Mouse (Mus musculus): Measurements from ENCODE around the gene Igf2r. TPM values are rescaled to one million over a fixed set of nuclear protein-coding genes. Genes with fewer than 3 reads are reported as not detected.

Gene Igf2r
- 9.6 and 10.9 TPM in 2 replicates for polyA plus RNA-seq (2015; fragmentation: Nextera tagmentation; extraction: Ambion mirVana)

- Histone ChIP-seq H3K4me3 (ENCODE audit: low read depth, low read length) (peak within 1 kb of the TSS; percentile 92), H3K36me3 (ENCODE audit: control insufficient read depth, insufficient read depth, low read length) (no peaks in the 10 kb centered on the region), H3K4me1 (ENCODE audit: control insufficient read depth, insufficient read depth, low read length) (peaks cover 30% of the 10 kb centered on the region), H3K9me3 (replicated peaks; ENCODE audit: control insufficient read depth, low read length, poor library complexity, severe bottlenecking) (no peaks in the 10 kb centered on the region), H3K4me2 (ENCODE audit: low read length) (peak within 1 kb of the TSS; percentile 84), H3K27me3 (ENCODE audit: control insufficient read depth, insufficient read depth, low read depth, low read length) (no peaks in the 10 kb centered on the region), H3K9ac (ENCODE audit: low read depth, low read length) (peak within 1 kb of the TSS; percentile 92), H3K27ac (ENCODE audit: low read length) (peak within 1 kb of the TSS; percentile 80)
- peak; percentile 93 for ATAC-seq
- WGBS: 6% methylated on average over 45 of the region's 67 CpGs
Measured at GRCm38 (mm10) chr17:12769380-12769921, at the start of gene Igf2r. Gene Igf2r, minus strand, starts transcription at chr17:12769664.

GRCm38 (mm10) chr17:12815885-12816284 is 46.4 kb upstream of the Igf2r start:
- no peaks in the 10 kb centered on the region for H3K27me3 ChIP-seq (ENCODE audit: control insufficient read depth, insufficient read depth, low read depth, low read length)
- H3K36me3 ChIP-seq (ENCODE audit: control insufficient read depth, insufficient read depth, low read length): no peaks in the 10 kb centered on the region
- ATAC-seq: no peak
- 93% methylated on average over 4 of the region's 4 CpGs for WGBS
- no peak overlapping the region for H3K4me3 ChIP-seq (ENCODE audit: low read depth, low read length)
- H3K4me2 ChIP-seq (ENCODE audit: low read length): no peak overlapping the region
- no peak overlapping the region for H3K9ac ChIP-seq (ENCODE audit: low read depth, low read length)
- H3K9me3 ChIP-seq (replicated peaks; ENCODE audit: control insufficient read depth, low read length, poor library complexity, severe bottlenecking): no peaks in the 10 kb centered on the region
- no peak overlapping the region for H3K27ac ChIP-seq (ENCODE audit: low read length)
- no peaks in the 10 kb centered on the region for H3K4me1 ChIP-seq (ENCODE audit: control insufficient read depth, insufficient read depth, low read length)

- Histone ChIP-seq H3K27me3 (ENCODE audit: control insufficient read depth, insufficient read depth, low read depth, low read length) (no peaks in the 10 kb centered on the region), H3K9me3 (replicated peaks; ENCODE audit: control insufficient read depth, low read length, poor library complexity, severe bottlenecking) (no peaks in the 10 kb centered on the region), H3K4me1 (ENCODE audit: control insufficient read depth, insufficient read depth, low read length) (no peaks in the 10 kb centered on the region; the same call in 1 of the 2 replicates), H3K36me3 (ENCODE audit: control insufficient read depth, insufficient read depth, low read length) (no peaks in the 10 kb centered on the region), H3K27ac (ENCODE audit: low read length) (no peak overlapping the region), H3K4me2 (ENCODE audit: low read length) (no peak overlapping the region), H3K9ac (ENCODE audit: low read depth, low read length) (no peak overlapping the region), H3K4me3 (ENCODE audit: low read depth, low read length) (no peak overlapping the region)
- 89% methylated on average over 3 of the region's 3 CpGs for WGBS
- ATAC-seq: no peak
Measured at GRCm38 (mm10) chr17:12814502-12814901, 45.0 kb upstream of the Igf2r start.

GRCm38 (mm10) chr17:12810973-12811303 is 41.5 kb upstream of the Igf2r start:
- ATAC-seq: no peak
- no peaks in the 10 kb centered on the region for H3K36me3 ChIP-seq (ENCODE audit: control insufficient read depth, insufficient read depth, low read length)
- no peak overlapping the region for H3K4me3 ChIP-seq (ENCODE audit: low read depth, low read length)
- WGBS: 96% methylated on average over 1 of the region's 1 CpGs
- H3K9ac ChIP-seq (ENCODE audit: low read depth, low read length): no peak overlapping the region
- H3K4me1 ChIP-seq (ENCODE audit: control insufficient read depth, insufficient read depth, low read length): no peaks in the 10 kb centered on the region; the same call in 1 of the 2 replicates
- H3K27ac ChIP-seq (ENCODE audit: low read length): no peak overlapping the region
- H3K4me2 ChIP-seq (ENCODE audit: low read length): no peak overlapping the region
- no peaks in the 10 kb centered on the region for H3K27me3 ChIP-seq (ENCODE audit: control insufficient read depth, insufficient read depth, low read depth, low read length)
- H3K9me3 ChIP-seq (replicated peaks; ENCODE audit: control insufficient read depth, low read length, poor library complexity, severe bottlenecking): no peaks in the 10 kb centered on the region

- Histone ChIP-seq H3K4me3 (ENCODE audit: low read depth, low read length) (no peak overlapping the region), H3K9ac (ENCODE audit: low read depth, low read length) (no peak overlapping the region; the same call in 1 of the 2 replicates), H3K27ac (ENCODE audit: low read length) (no peak overlapping the region), H3K27me3 (ENCODE audit: control insufficient read depth, insufficient read depth, low read depth, low read length) (no peaks in the 10 kb centered on the region), H3K9me3 (replicated peaks; ENCODE audit: control insufficient read depth, low read length, poor library complexity, severe bottlenecking) (no peaks in the 10 kb centered on the region), H3K4me2 (ENCODE audit: low read length) (no peak overlapping the region), H3K4me1 (ENCODE audit: control insufficient read depth, insufficient read depth, low read length) (no peaks in the 10 kb centered on the region; the same call in 1 of the 2 replicates), H3K36me3 (ENCODE audit: control insufficient read depth, insufficient read depth, low read length) (no peaks in the 10 kb centered on the region)
- WGBS: 24% methylated on average over 14 of the region's 14 CpGs
- ATAC-seq: peak; percentile 70; the same call in 1 of the 2 replicates
Measured at GRCm38 (mm10) chr17:12810103-12810972, 40.9 kb upstream of the Igf2r start.

- 86% methylated on average over 6 of the region's 6 CpGs for WGBS
- H3K4me1 ChIP-seq (ENCODE audit: control insufficient read depth, insufficient read depth, low read length): no peaks in the 10 kb centered on the region; the same call in 1 of the 2 replicates
- H3K4me2 ChIP-seq (ENCODE audit: low read length): no peak overlapping the region
- no peak overlapping the region for H3K27ac ChIP-seq (ENCODE audit: low read length)
- no peaks in the 10 kb centered on the region for H3K36me3 ChIP-seq (ENCODE audit: control insufficient read depth, insufficient read depth, low read length)
- H3K4me3 ChIP-seq (ENCODE audit: low read depth, low read length): no peak overlapping the region
- no peak overlapping the region for H3K9ac ChIP-seq (ENCODE audit: low read depth, low read length)
- no peaks in the 10 kb centered on the region for H3K27me3 ChIP-seq (ENCODE audit: control insufficient read depth, insufficient read depth, low read depth, low read length)
- no peak for ATAC-seq
- no peaks in the 10 kb centered on the region for H3K9me3 ChIP-seq (replicated peaks; ENCODE audit: control insufficient read depth, low read length, poor library complexity, severe bottlenecking)
Measured at GRCm38 (mm10) chr17:12808851-12809250, 39.4 kb upstream of the Igf2r start.

- no peak overlapping the region for H3K4me2 ChIP-seq (ENCODE audit: low read length)
- no peaks in the 10 kb centered on the region for H3K27me3 ChIP-seq (ENCODE audit: control insufficient read depth, insufficient read depth, low read depth, low read length)
- no peaks in the 10 kb centered on the region for H3K4me1 ChIP-seq (ENCODE audit: control insufficient read depth, insufficient read depth, low read length)
- H3K9me3 ChIP-seq (replicated peaks; ENCODE audit: control insufficient read depth, low read length, poor library complexity, severe bottlenecking): no peaks in the 10 kb centered on the region
- H3K4me3 ChIP-seq (ENCODE audit: low read depth, low read length): no peak overlapping the region
- H3K9ac ChIP-seq (ENCODE audit: low read depth, low read length): no peak overlapping the region
- ATAC-seq: no peak
- H3K27ac ChIP-seq (ENCODE audit: low read length): no peak overlapping the region
- H3K36me3 ChIP-seq (ENCODE audit: control insufficient read depth, insufficient read depth, low read length): no peaks in the 10 kb centered on the region
Measured at GRCm38 (mm10) chr17:12804584-12805445, 35.4 kb upstream of the Igf2r start.

GRCm38 (mm10) chr17:12801861-12802540 is 32.5 kb upstream of the Igf2r start:
- Histone ChIP-seq H3K9ac (ENCODE audit: low read depth, low read length) (no peak overlapping the region), H3K27ac (ENCODE audit: low read length) (no peak overlapping the region), H3K4me1 (ENCODE audit: control insufficient read depth, insufficient read depth, low read length) (no peaks in the 10 kb centered on the region), H3K36me3 (ENCODE audit: control insufficient read depth, insufficient read depth, low read length) (no peaks in the 10 kb centered on the region), H3K9me3 (replicated peaks; ENCODE audit: control insufficient read depth, low read length, poor library complexity, severe bottlenecking) (no peaks in the 10 kb centered on the region), H3K27me3 (ENCODE audit: control insufficient read depth, insufficient read depth, low read depth, low read length) (no peaks in the 10 kb centered on the region), H3K4me2 (ENCODE audit: low read length) (no peak overlapping the region), H3K4me3 (ENCODE audit: low read depth, low read length) (no peak overlapping the region)
- 64% methylated on average over 9 of the region's 9 CpGs for WGBS
- no peak for ATAC-seq

All from midbrain, embryonic 16.5 days (tissue).